Mouse (Mus musculus) intestine, embryonic 15.5 days (tissue): ENCODE results near the gene Tmem242. TPM values are rescaled to one million over a fixed set of nuclear protein-coding genes. Genes with fewer than 3 reads are reported as not detected.

Experiments used
- ATAC-seq: fragments of 200-750 bp; cut with Nextera tagmentation; 2 replicates; pipeline ENCODE4 v1.8.0; 2017; ENCODE audit warnings: moderate TSS enrichment, moderate library complexity
- H3K27ac ChIP-seq: fragments of 300-500 bp; sonication (generic); 2 replicates; pipeline ENCODE4 v1.5.1; 2015; ENCODE audit warnings: mild to moderate bottlenecking, inconsistent platforms
- H3K27me3 ChIP-seq: fragments of 300-500 bp; sonication (generic); replicated peaks from 2 replicates; pipeline ENCODE4 v1.6.1; 2015; ENCODE audit warnings: inconsistent platforms
- H3K36me3 ChIP-seq: fragments of 300-500 bp; sonication (generic); 2 replicates; pipeline ENCODE4 v1.6.1; 2015; ENCODE audit warnings: inconsistent platforms
- H3K4me1 ChIP-seq: fragments of 300-500 bp; sonication (generic); replicated peaks from 2 replicates; pipeline ENCODE4 v1.6.1; 2015; ENCODE audit warnings: inconsistent platforms
- H3K4me2 ChIP-seq: fragments of 300-500 bp; sonication (generic); replicated peaks from 2 replicates; pipeline ENCODE4 v1.6.1; 2015; ENCODE audit warnings: mild to moderate bottlenecking, inconsistent platforms
- H3K4me3 ChIP-seq: fragments of 300-500 bp; sonication (generic); replicated peaks from 2 replicates; pipeline ENCODE4 v1.5.1; 2015; ENCODE audit warnings: inconsistent platforms
- H3K9ac ChIP-seq: fragments of 300-500 bp; sonication (generic); 2 replicates; pipeline ENCODE4 v1.6.1; 2015; ENCODE audit warnings: inconsistent platforms
- H3K9me3 ChIP-seq: fragments of 300-500 bp; sonication (generic); 2 replicates; pipeline ENCODE4 v1.6.1; 2016; ENCODE audit warnings: inconsistent platforms
- WGBS: fragments of 180-500 bp; shearing (Covaris S2); methylation state at CpG from one replicate; pipeline ENCODE4 v1.1.7; 2015; 5-methylcytosine and 5-hydroxymethylcytosine counted together
- polyA plus RNA-seq: library from polyadenylated mRNA; unstranded; fragments of >200 nt; fragmentation: Nextera tagmentation; extraction: Ambion mirVana; gene quantifications from 2 replicates; pipeline ENCODE4 v1.2.1, GENCODE M21; 2015

Tmem242 gene
- polyA plus RNA-seq, 1 experiment from 2014 or later: 124 TPM

DNA sequence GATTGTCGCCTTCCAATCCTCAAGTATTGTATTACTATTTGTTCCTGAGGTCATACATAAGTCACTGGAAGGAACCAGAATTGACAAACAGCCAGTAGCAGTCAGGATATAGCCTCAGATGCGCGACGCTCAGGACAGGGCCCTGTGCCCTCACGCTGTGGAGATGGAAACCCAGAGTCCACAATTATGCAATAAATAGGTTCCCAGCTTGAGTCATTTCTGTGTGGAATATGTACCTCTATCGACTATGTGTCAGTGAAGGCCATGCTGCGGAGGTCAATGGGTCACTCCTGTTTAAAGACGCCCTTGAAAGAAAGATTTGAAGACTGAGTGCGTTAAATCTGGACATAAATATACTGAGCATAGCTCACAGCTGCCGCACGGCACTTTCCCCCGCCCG is 26.7 kb downstream of the Tmem242 start:
- H3K27me3 ChIP-seq: no peaks in the 10 kb centered on the region
- WGBS: 82% methylated on average over 13 of the region's 13 CpGs
- no peak overlapping the region for H3K27ac ChIP-seq
- H3K9ac ChIP-seq: no peak overlapping the region
- no peaks in the 10 kb centered on the region for H3K9me3 ChIP-seq
- no peak; the same call in 1 of the 2 replicates for ATAC-seq
- no peak overlapping the region for H3K4me3 ChIP-seq
- H3K36me3 ChIP-seq: peaks cover 2% of the 10 kb centered on the region; the same call in 1 of the 2 replicates
- H3K4me1 ChIP-seq: no peaks in the 10 kb centered on the region
- H3K4me2 ChIP-seq: no peak overlapping the region

DNA sequence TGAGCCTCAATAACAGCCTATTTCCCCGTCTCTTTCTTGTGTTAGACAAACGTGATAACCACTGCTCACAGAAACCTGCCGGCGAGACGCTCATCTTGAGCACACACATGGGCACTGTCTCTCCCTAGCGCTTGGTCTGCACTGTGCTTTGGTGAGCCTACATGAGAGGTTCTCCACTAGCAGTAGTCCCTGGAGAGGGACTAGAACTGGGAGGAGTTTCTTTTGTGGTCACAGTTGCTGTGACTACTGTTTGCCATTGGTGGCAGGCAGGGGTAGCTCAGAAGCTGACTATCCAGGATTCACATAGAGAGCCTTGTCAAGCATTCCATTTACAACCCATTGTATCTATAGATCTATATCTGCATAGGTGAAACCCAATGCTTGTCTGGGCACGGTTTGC is 27.3 kb downstream of the Tmem242 start:
- ATAC-seq: no peak
- H3K4me2 ChIP-seq: no peak overlapping the region
- 84% methylated on average over 7 of the region's 7 CpGs for WGBS
- H3K27ac ChIP-seq: no peak overlapping the region
- no peak overlapping the region for H3K4me3 ChIP-seq
- no peak overlapping the region for H3K9ac ChIP-seq
- H3K27me3 ChIP-seq: no peaks in the 10 kb centered on the region
- no peaks in the 10 kb centered on the region for H3K9me3 ChIP-seq
- H3K36me3 ChIP-seq: no peaks in the 10 kb centered on the region
- no peaks in the 10 kb centered on the region for H3K4me1 ChIP-seq

DNA sequence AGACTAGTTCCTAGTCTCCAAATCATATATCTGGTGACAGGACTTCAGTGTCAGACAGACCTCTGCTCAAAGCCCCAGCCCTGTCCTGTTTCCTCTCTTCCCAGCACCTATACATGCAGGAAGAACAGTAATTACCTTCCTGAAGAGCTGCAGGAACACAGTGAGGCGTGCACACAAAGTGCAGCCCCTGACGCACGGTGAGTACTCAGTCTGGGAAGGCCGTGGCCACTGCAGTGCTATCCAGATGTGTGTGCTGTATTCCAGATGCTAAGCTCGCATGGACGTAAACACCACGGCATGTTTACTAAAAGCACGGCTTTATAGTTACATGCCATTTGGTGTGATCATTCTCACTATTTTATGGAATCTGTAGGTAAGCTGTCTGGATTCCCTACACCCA is 27.8 kb downstream of the Tmem242 start:
- no peak overlapping the region for H3K27ac ChIP-seq
- H3K9me3 ChIP-seq: no peaks in the 10 kb centered on the region
- H3K4me2 ChIP-seq: no peak overlapping the region
- ATAC-seq: no peak
- no peak overlapping the region for H3K4me3 ChIP-seq
- no peaks in the 10 kb centered on the region for H3K4me1 ChIP-seq
- H3K36me3 ChIP-seq: no peaks in the 10 kb centered on the region
- 86% methylated on average over 8 of the region's 8 CpGs for WGBS
- no peak overlapping the region for H3K9ac ChIP-seq
- no peaks in the 10 kb centered on the region for H3K27me3 ChIP-seq

DNA sequence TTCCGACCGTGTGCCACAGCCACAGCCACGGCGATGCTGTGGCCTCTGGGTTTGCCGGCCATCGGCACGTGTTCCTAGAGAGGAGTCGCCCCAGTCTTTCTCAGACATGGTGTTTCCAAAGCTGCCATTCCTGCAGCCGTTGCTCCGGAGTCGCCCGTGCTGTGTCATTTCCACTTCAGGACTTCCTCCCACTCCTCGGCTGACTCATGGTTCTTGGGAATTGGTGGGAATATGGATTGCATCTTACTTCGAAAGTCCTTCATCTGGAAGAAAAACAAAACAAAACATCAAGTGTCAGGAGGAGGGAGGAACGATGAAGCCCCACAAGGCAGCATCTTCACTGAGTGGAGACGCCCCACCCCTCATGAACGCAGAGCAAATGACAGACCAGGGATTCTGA is 28.9 kb downstream of the Tmem242 start:
- no peak overlapping the region for H3K9ac ChIP-seq
- no peak for ATAC-seq

DNA sequence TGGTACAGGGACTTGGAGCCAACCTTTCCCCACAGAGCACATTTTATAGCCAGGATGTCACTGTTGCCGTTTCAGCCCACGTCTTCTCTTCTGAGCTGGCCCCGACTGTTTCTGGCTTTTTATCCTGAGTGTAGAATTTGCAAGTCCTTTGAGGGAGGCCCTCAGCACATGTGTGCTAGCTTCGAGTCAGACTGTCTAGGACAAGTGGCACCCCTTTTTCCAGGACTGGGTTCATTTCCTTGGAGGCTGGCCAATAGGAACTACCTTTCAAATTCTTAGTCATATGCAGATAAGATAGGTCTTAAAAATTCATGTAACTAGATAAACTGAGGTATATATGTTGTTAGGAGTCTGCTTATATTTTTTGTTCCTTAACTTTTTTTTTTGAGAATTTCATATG is 29.7 kb downstream of the Tmem242 start:
- Histone ChIP-seq H3K9me3 (no peaks in the 10 kb centered on the region), H3K4me1 (0 out of 2 replicates have a peak, but pooled peaks cover 4% of the 10 kb centered on the region), H3K4me2 (no peak overlapping the region), H3K27me3 (no peaks in the 10 kb centered on the region), H3K36me3 (no peaks in the 10 kb centered on the region), H3K27ac (no peak overlapping the region), H3K9ac (no peak overlapping the region), H3K4me3 (no peak overlapping the region)
- no peak for ATAC-seq
- 81% methylated on average over 4 of the region's 4 CpGs for WGBS

More for the DNA sequence above, 28.9 kb downstream of the Tmem242 start:
- Histone ChIP-seq H3K4me2 (no peak overlapping the region), H3K36me3 (no peaks in the 10 kb centered on the region), H3K4me3 (no peak overlapping the region), H3K4me1 (0 out of 2 replicates have a peak, but pooled peaks cover 4% of the 10 kb centered on the region), H3K27me3 (no peaks in the 10 kb centered on the region), H3K27ac (no peak overlapping the region), H3K9me3 (no peaks in the 10 kb centered on the region)
- WGBS: 91% methylated on average over 17 of the region's 17 CpGs

DNA sequence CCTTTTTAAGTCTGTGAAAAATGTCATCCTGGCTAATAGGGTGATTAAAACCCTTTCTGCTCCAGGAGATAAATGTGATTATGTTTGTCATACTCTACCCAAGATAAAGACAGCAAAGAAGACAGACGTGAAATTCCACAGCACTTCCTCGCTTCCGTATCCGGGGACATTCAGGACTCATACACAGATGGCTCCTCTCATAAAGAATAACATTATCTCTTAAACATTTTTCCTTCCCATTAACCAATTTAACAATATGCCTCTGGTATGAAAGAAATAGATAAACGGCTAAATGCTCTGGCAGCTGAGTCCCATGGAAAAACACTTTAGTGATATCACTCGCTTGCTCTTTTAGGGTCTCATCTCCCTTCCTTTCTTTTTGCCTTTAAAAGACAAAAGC is 33.0 kb downstream of the Tmem242 start:
- H3K4me3 ChIP-seq: no peak overlapping the region
- H3K9me3 ChIP-seq: no peaks in the 10 kb centered on the region
- H3K27ac ChIP-seq: no peak overlapping the region
- no peaks in the 10 kb centered on the region for H3K27me3 ChIP-seq
- no peak for ATAC-seq
- no peak overlapping the region for H3K9ac ChIP-seq
- 41% methylated on average over 6 of the region's 6 CpGs for WGBS
- H3K4me1 ChIP-seq: peaks cover 8% of the 10 kb centered on the region; the same call in 1 of the 2 replicates
- no peaks in the 10 kb centered on the region for H3K36me3 ChIP-seq
- H3K4me2 ChIP-seq: 0 out of 2 replicates have a peak overlapping the region, but pooled peaks have one; percentile 28

DNA sequence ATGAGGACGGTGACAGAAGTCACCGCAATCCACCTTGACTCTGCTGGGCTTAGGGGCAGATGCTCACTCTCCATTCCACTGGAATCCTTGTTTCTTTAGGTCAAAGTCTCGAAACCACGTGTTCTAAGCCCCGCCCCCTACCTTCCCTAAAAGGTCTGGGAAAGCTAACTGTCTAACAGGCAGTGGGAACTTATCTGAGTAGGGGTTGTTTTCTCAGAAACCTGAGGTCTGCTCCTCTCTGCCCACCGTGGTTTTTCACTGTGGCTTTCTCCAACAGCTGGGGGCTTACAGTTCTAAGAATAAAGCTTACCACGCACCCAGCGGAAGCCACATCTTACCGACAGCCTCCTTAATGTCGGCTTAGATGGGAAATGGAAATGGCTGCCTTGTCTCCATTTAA is 33.5 kb downstream of the Tmem242 start:
- WGBS: 41% methylated on average over 10 of the region's 10 CpGs
- Histone ChIP-seq H3K9me3 (no peaks in the 10 kb centered on the region), H3K4me1 (peaks cover 10% of the 10 kb centered on the region; the same call in 1 of the 2 replicates), H3K9ac (no peak overlapping the region), H3K36me3 (no peaks in the 10 kb centered on the region), H3K27me3 (no peaks in the 10 kb centered on the region), H3K4me3 (no peak overlapping the region), H3K4me2 (peak overlapping the region; percentile 28; the same call in 1 of the 2 replicates), H3K27ac (no peak overlapping the region)
- ATAC-seq: no peak

DNA sequence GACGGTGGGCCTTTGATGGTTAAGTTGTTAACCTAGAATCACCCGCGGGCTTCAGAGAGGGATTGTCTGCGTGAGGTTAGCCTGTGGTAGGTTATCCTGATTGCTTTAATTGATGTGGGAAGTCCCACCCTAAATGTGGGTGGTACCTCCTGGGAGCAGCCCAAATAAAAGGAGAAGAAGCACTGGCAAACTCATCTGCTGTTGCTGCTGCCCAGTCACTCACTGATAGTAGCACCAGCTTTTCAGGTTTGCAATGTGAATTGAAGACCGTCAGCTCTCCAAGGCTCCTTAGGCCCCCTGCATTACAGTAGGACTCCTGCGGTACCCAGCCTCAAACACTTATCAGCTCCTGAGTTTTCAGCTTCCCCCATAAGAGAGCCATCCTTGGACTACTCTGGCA is 36.2 kb downstream of the Tmem242 start:
- no peak overlapping the region for H3K27ac ChIP-seq
- no peaks in the 10 kb centered on the region for H3K9me3 ChIP-seq
- no peak overlapping the region for H3K4me3 ChIP-seq
- ATAC-seq: no peak
- no peak overlapping the region for H3K9ac ChIP-seq
- no peak overlapping the region for H3K4me2 ChIP-seq
- H3K36me3 ChIP-seq: no peaks in the 10 kb centered on the region
- no peaks in the 10 kb centered on the region for H3K27me3 ChIP-seq
- 86% methylated on average over 6 of the region's 6 CpGs for WGBS
- peaks cover 10% of the 10 kb centered on the region; the same call in 1 of the 2 replicates for H3K4me1 ChIP-seq

DNA sequence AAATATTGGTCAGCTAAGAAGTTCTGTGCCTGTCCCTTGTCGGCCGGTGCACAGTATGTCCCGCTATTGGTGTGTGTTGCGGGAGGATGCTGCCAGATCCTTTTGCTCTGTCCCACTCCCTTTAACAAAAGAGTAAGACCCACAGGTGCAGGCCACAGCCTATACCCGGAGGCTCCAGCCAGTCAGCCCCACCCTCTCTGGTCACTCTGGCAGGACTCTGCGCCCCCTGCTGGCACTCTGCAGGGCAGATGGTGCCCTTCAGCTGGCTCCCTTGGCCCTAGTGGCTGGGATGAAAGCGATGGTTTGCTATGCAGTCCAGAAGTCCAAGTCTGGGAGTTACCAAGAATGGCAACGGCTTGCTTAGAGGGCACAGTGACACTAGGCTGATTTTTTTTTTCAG is 37.4 kb downstream of the Tmem242 start:
- peak; percentile 84 for ATAC-seq
- Histone ChIP-seq H3K4me3 (no peak overlapping the region), H3K4me1 (peaks cover 10% of the 10 kb centered on the region; the same call in 1 of the 2 replicates), H3K9ac (no peak overlapping the region), H3K9me3 (no peaks in the 10 kb centered on the region), H3K4me2 (peak overlapping the region; percentile 49), H3K36me3 (no peaks in the 10 kb centered on the region), H3K27me3 (no peaks in the 10 kb centered on the region), H3K27ac (no peak overlapping the region)
- WGBS: 34% methylated on average over 8 of the region's 8 CpGs

DNA sequence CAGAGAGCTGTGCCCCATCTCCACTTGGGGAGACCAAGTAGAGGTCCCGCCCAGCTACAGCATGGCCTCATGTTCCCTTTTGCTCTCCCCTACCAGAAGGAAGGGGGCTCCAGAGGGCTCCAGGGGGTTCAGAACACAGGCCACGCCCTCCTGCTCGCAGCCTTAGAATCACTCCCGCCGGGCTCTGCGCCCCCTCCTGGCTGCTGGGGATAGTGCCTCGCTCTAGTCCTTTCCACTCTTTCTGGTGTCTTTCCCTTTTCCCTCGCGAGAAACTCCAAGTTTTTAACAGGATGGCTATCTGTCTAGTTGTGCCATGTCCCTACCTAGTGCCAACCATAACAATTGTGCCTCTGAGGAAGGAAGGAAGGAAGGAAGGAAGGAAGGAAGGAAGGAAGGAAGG is 38.0 kb downstream of the Tmem242 start:
- H3K9me3 ChIP-seq: no peaks in the 10 kb centered on the region
- H3K36me3 ChIP-seq: no peaks in the 10 kb centered on the region
- ATAC-seq: peak; percentile 63
- no peak overlapping the region for H3K27ac ChIP-seq
- H3K4me2 ChIP-seq: peak overlapping the region; percentile 49
- H3K9ac ChIP-seq: no peak overlapping the region
- 9% methylated on average over 9 of the region's 9 CpGs for WGBS
- peaks cover 13% of the 10 kb centered on the region; the same call in 1 of the 2 replicates for H3K4me1 ChIP-seq
- H3K27me3 ChIP-seq: no peaks in the 10 kb centered on the region
- H3K4me3 ChIP-seq: no peak overlapping the region

DNA sequence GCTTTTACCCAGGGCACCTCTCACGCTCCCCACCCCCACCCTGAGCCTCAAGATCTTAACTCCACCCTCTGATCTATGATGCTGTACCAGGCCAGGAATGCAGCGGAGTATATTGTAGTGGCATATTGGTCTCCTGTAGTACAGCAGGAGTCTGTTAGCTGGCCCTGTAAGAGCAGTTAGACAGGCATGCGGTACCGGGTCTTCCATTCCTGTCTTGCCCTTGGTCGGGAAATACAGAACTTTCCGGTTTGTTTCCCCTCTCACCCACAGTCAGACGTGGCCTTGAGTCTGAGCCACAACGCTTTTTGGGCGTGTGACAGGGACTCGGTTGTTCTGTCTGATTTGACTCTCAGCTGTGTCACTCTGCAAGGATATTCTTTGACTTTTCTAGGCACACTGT is 38.8 kb downstream of the Tmem242 start:
- Histone ChIP-seq H3K4me3 (no peak overlapping the region), H3K36me3 (no peaks in the 10 kb centered on the region), H3K27me3 (no peaks in the 10 kb centered on the region), H3K9me3 (no peaks in the 10 kb centered on the region), H3K27ac (no peak overlapping the region), H3K9ac (no peak overlapping the region), H3K4me2 (no peak overlapping the region), H3K4me1 (peaks cover 9% of the 10 kb centered on the region; the same call in 1 of the 2 replicates)
- WGBS: 89% methylated on average over 10 of the region's 10 CpGs
- ATAC-seq: no peak

DNA sequence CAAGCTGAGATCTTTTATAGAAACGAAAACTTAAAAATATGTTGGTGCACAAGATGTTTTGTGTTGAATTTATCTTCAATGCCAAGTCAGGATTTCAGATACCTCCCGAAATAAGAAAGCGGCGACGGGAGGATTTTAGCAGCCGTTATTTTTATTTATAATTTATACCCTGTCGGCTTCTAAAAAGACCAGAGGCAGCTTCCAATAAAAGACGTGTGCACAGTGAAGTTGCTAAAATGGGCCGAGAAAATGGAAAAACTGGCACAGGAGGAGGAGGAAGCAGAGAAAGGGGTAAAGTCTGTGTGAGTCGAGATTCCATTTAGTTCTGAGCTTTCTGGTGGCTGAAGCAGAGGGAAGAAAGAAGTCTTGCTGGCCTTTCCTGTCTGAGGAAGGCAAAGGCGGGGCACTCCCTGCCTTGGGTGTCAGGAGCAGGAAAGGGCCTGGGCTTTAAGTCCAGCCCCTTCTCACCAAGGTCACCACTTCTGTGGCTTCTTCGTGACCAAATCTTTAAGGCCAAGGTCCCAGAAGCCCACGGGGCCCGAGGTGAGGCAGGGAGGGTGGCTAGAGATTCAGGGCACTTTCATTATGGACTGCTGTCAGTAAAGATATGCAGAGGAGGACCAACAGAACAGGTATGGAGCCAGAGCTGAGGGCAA is 39.5 kb downstream of the Tmem242 start:
- Histone ChIP-seq H3K36me3 (no peaks in the 10 kb centered on the region), H3K27ac (no peak overlapping the region), H3K9me3 (no peaks in the 10 kb centered on the region), H3K4me3 (no peak overlapping the region), H3K4me1 (peaks cover 9% of the 10 kb centered on the region; the same call in 1 of the 2 replicates), H3K4me2 (no peak overlapping the region), H3K9ac (no peak overlapping the region), H3K27me3 (no peaks in the 10 kb centered on the region)
- no peak for ATAC-seq
- 70% methylated on average over 14 of the region's 14 CpGs for WGBS
